Mouse (Mus musculus) forebrain, embryonic 16.5 days (tissue): ENCODE data around the gene Ric1. TPM values are rescaled to one million over a fixed set of nuclear protein-coding genes. Genes with fewer than 3 reads are reported as not detected.

ENCODE experiments used
- ATAC-seq: fragments of 200-750 bp; cut with Nextera tagmentation; 2 replicates; pipeline ENCODE4 v1.8.0; 2017; ENCODE audit warnings: mild to moderate bottlenecking, moderate library complexity
- H3K27ac ChIP-seq: fragments of 300-500 bp; sonication (generic); 2 replicates; pipeline ENCODE4 v1.5.1; 2014; ENCODE audit warnings: low read length, control low read depth
- H3K27me3 ChIP-seq: fragments of 300-500 bp; sonication (generic); replicated peaks from 2 replicates; pipeline ENCODE4 v1.6.1; 2014; ENCODE audit warnings: low read length; ENCODE audit not compliant: control insufficient read depth, insufficient read depth
- H3K36me3 ChIP-seq: fragments of 300-500 bp; sonication (generic); 2 replicates; pipeline ENCODE4 v1.6.1; 2014; ENCODE audit not compliant: control insufficient read depth, insufficient read depth
- H3K4me1 ChIP-seq: fragments of 300-500 bp; sonication (generic); replicated peaks from 2 replicates; pipeline ENCODE4 v1.6.1; 2014; ENCODE audit warnings: low read length; ENCODE audit not compliant: control insufficient read depth, insufficient read depth
- H3K4me2 ChIP-seq: fragments of 300-500 bp; sonication (generic); 2 replicates; pipeline ENCODE4 v1.6.1; 2014; ENCODE audit warnings: mild to moderate bottlenecking, low read length, control low read depth
- H3K4me3 ChIP-seq: fragments of 300-500 bp; sonication (generic); replicated peaks from 2 replicates; pipeline ENCODE4 v1.5.1; 2014; ENCODE audit warnings: mild to moderate bottlenecking, low read length, control low read depth
- H3K9ac ChIP-seq: fragments of 300-500 bp; sonication (generic); replicated peaks from 2 replicates; pipeline ENCODE4 v1.6.1; 2014; ENCODE audit warnings: low read depth, low read length, control low read depth
- H3K9me3 ChIP-seq: fragments of 300-500 bp; sonication (generic); 2 replicates; pipeline ENCODE4 v1.6.1; 2016; ENCODE audit warnings: low read length; ENCODE audit not compliant: control insufficient read depth
- WGBS: fragments of 180-500 bp; shearing (Covaris S2); extraction: QIAGEN DNeasy Blood & Tissue Kit; methylation state at CpG from one replicate; pipeline ENCODE4 v1.1.7; 2014; 5-methylcytosine and 5-hydroxymethylcytosine counted together
- polyA plus RNA-seq: library from polyadenylated mRNA; unstranded; fragments of >200 nt; fragmentation: Nextera tagmentation; extraction: Ambion mirVana; gene quantifications from 2 replicates; pipeline ENCODE4 v1.2.1, GENCODE M21; 2015

The Ric1 gene
- polyA plus RNA-seq, 1 experiment from 2014 or later: 14.0 TPM

DNA sequence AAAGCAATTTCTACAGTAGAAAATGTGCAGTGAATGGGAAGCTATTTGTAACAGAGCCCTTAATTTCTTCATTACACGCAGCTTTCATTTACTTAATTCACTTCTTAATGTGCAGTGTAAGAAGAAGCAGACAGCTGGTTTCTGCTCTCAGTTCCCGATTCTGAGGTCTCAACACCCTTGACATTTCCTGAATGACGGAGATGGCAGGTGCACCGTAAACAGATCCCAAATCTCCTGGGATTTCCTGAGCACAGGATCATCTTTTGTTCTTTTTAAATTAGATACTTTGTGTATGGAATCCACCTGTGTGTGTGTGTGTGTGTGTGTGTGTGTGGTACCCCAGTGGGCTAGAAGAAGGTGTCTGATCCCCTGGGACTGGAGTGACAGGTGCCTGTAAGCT is 27.6 kb upstream of the Ric1 start:
- WGBS: 64% methylated on average over 4 of the region's 4 CpGs
- Histone ChIP-seq H3K4me3 (no peak overlapping the region), H3K4me2 (no peak overlapping the region), H3K27me3 (no peaks in the 10 kb centered on the region), H3K9ac (no peak overlapping the region), H3K36me3 (no peaks in the 10 kb centered on the region), H3K9me3 (no peaks in the 10 kb centered on the region), H3K27ac (no peak overlapping the region), H3K4me1 (no peaks in the 10 kb centered on the region)
- no peak for ATAC-seq

DNA sequence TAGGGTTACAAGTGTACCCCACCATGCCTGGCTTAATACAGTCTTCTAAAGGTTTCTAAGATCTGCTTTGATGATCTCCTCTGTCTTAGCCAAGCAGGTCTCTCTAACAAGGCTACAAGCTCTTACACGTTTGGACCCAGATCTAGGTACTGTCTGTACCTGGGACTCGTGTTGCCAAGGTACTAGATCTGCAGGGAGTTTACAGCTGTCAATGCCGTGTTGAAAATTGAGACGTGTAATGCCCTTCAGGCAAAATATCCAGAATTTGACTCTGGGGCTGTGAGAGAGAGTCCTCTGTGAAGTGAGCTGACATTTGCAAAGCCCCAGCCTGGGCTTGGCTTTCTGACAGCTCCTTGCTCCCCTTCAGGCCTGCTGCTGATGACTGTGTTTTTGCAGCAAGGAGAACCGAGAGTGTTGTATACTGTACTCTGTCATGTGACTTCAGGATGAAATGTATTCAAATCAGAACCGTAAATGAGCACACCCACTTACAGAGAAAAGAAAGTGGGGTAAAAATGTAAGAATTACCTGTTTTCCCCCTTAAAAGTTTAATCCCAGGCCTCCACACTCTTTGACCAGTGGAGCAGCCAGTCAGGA is 26.0 kb upstream of the Ric1 start:
- H3K9me3 ChIP-seq: no peaks in the 10 kb centered on the region
- no peak overlapping the region for H3K4me2 ChIP-seq
- no peaks in the 10 kb centered on the region for H3K36me3 ChIP-seq
- H3K4me3 ChIP-seq: no peak overlapping the region
- no peak overlapping the region for H3K27ac ChIP-seq
- no peak overlapping the region for H3K9ac ChIP-seq
- H3K4me1 ChIP-seq: 0 out of 2 replicates have a peak, but pooled peaks cover 3% of the 10 kb centered on the region
- WGBS: 79% methylated on average over 6 of the region's 6 CpGs
- no peaks in the 10 kb centered on the region for H3K27me3 ChIP-seq
- ATAC-seq: no peak

DNA sequence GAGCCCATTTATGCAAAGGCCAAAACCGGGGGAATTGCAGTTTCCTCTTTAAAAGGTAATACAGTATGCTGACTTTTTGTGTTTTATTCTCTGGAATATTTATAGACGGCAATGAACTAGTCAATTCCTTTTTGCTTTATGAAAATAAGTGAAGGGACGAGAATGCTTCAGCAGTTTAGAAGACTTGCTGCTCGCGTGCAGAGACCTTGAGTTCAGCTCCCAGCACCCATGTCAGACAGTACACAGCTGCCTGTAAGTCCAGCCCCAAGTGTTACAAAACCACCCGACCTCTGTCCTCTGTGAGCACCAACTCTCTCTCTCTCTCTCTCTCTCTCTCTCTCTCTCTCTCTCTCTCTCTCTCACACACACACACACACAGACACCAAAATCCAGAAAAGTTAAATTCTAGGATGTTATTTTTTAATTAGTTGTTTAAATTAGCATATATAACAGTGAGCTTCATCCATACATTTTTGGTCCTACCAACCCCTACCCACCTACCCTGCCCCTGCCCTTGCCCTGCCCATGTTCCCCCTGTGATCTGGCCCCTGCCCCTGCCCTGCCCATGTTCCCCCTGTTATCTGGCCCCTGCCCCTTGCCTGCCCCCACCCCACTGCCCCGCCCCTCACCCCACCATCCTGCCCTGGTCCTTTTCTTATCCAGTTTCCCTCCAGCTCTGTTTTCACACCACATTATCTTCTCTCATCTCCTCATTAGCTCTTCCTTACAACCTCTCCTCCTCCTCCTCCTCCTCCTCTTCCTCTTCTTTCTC is 25.1 kb upstream of the Ric1 start:
- Histone ChIP-seq H3K4me1 (0 out of 2 replicates have a peak, but pooled peaks cover 4% of the 10 kb centered on the region), H3K27me3 (no peaks in the 10 kb centered on the region), H3K36me3 (no peaks in the 10 kb centered on the region), H3K9me3 (no peaks in the 10 kb centered on the region), H3K9ac (no peak overlapping the region), H3K27ac (no peak overlapping the region), H3K4me2 (no peak overlapping the region), H3K4me3 (no peak overlapping the region)
- ATAC-seq: no peak
- WGBS: 76% methylated on average over 7 of the region's 7 CpGs

DNA sequence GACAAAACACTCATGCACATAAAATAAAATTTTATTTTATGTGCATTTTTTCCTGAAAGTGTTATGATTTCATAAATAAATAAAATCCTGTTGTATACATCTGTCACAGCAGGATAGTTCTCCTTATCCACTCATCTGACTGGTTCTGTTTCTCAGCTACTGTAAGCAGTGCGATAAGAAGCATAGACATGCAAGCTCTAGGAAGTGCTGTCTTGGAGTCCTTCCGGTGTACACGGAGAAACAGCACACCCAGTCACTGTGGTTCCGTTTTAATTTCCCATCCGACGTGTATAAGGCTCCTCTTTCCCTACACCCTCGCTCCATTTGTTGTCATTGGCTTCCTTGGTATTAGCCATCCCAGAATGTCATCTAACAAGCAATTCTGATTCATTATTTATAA is 24.2 kb upstream of the Ric1 start:
- no peak overlapping the region for H3K27ac ChIP-seq
- no peak for ATAC-seq
- H3K9me3 ChIP-seq: no peaks in the 10 kb centered on the region
- H3K4me1 ChIP-seq: 0 out of 2 replicates have a peak, but pooled peaks cover 4% of the 10 kb centered on the region
- no peaks in the 10 kb centered on the region for H3K27me3 ChIP-seq
- no peak overlapping the region for H3K4me3 ChIP-seq
- H3K4me2 ChIP-seq: no peak overlapping the region
- WGBS: 90% methylated on average over 7 of the region's 7 CpGs
- H3K36me3 ChIP-seq: no peaks in the 10 kb centered on the region
- no peak overlapping the region for H3K9ac ChIP-seq

DNA sequence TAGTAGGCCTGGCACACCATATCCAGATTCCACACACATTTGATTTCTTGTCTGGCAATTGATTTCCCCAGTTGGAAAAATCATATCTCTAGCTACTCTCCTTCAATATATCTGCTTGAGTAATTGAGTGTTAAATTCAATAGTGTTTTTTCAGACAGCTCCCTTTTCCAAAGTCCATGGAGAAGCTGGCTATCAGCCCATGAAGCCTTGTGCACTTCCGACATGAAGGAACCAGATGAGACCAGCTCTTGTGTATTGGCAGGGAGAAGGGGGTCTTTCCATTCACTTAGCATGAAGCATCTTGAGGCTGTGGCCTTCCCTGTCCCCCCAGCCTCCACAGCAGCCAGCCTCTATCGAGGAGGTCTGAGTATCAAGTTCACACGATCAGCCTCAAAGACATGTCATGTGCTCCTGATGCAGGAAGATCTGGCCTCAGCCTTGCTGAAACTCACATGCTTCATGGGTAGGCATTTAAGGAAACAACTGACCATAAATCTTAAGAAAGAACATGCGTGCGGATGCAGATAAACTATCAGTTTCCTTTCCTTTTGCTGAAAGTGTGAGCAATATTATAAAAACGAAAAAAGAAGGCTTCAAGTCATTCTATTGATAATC is 23.1 kb upstream of the Ric1 start:
- Histone ChIP-seq H3K27me3 (no peaks in the 10 kb centered on the region), H3K4me3 (no peak overlapping the region), H3K36me3 (no peaks in the 10 kb centered on the region), H3K9me3 (no peaks in the 10 kb centered on the region), H3K9ac (no peak overlapping the region), H3K4me1 (0 out of 2 replicates have a peak, but pooled peaks cover 4% of the 10 kb centered on the region), H3K4me2 (no peak overlapping the region), H3K27ac (no peak overlapping the region)
- no peak for ATAC-seq
- 83% methylated on average over 6 of the region's 6 CpGs for WGBS

DNA sequence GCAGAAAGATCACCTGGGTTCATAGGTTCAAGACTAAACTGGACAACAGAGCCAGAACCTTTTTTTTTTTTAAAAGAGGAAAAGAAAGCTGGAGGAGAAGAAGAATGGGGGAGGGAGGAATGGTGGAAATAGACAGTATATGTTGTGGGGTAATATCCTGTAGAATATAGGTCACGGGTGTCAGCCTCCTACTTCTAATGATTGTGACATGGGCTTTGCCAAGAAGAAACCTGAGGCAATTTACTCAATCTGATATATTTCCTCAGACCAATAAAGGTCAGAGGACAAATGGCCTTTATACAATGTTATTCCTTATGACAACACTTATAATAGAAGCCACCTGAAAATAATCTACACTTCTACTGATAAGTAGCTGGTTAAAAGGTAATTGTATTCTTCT is 21.7 kb upstream of the Ric1 start:
- H3K36me3 ChIP-seq: no peaks in the 10 kb centered on the region
- ATAC-seq: no peak
- no peaks in the 10 kb centered on the region for H3K9me3 ChIP-seq
- no peak overlapping the region for H3K9ac ChIP-seq
- 0 out of 2 replicates have a peak, but pooled peaks cover 4% of the 10 kb centered on the region for H3K4me1 ChIP-seq
- H3K4me3 ChIP-seq: no peak overlapping the region
- no peaks in the 10 kb centered on the region for H3K27me3 ChIP-seq
- WGBS: 93% methylated on average over 1 of the region's 1 CpGs
- H3K4me2 ChIP-seq: no peak overlapping the region
- no peak overlapping the region for H3K27ac ChIP-seq

DNA sequence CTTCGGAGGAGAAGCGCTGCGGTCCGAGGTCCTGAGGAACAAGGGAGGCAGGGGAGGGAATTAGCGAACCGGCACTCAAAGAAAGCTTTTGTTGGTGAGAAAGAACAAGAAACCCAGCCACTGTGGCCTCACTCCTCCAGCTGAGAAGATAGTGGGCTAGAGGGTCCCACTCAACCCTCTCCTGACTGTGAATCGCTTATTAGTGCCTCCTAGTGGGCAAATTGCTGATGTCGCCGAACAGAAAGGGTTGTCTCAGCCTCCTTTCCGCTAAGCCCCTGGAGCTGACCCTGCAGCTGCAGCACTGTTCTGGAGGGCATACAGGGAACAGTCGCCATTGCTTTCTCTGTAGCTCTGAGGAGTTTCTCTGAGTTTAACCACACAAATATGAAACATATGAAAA is 21.0 kb upstream of the Ric1 start:
- WGBS: 38% methylated on average over 11 of the region's 11 CpGs
- ATAC-seq: peak; percentile 43
- no peaks in the 10 kb centered on the region for H3K9me3 ChIP-seq
- no peaks in the 10 kb centered on the region for H3K27me3 ChIP-seq
- H3K4me2 ChIP-seq: peak overlapping the region; percentile 35
- H3K9ac ChIP-seq: no peak overlapping the region; the same call in 1 of the 2 replicates
- H3K4me3 ChIP-seq: peak overlapping the region; percentile 14; the same call in 1 of the 2 replicates
- H3K36me3 ChIP-seq: no peaks in the 10 kb centered on the region
- no peak overlapping the region for H3K27ac ChIP-seq
- H3K4me1 ChIP-seq: 0 out of 2 replicates have a peak, but pooled peaks cover 4% of the 10 kb centered on the region

DNA sequence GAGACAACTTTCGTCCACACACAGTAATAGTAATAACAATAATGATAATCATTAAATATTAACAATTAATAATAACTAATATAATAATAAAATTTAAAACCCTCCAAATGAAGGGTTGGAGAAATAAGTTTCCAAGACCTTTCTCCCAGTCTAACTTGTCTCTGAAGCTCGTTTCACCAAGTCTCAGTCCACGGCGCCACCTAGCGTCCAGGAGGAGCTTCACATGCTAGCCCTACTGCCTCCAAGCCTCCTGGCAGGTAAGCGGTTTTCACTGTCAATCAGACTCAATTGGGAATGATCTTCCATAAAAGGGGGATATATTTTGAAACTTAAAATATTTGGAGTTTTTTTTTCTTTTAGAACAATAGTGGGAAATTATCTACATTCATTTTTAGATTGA is 20.6 kb upstream of the Ric1 start:
- no peak overlapping the region for H3K27ac ChIP-seq
- 15% methylated on average over 6 of the region's 6 CpGs for WGBS
- H3K4me3 ChIP-seq: no peak overlapping the region
- no peaks in the 10 kb centered on the region for H3K27me3 ChIP-seq
- no peaks in the 10 kb centered on the region for H3K36me3 ChIP-seq
- ATAC-seq: peak; percentile 65
- H3K4me2 ChIP-seq: peak overlapping the region; percentile 35
- H3K9ac ChIP-seq: no peak overlapping the region
- H3K4me1 ChIP-seq: 0 out of 2 replicates have a peak, but pooled peaks cover 4% of the 10 kb centered on the region
- no peaks in the 10 kb centered on the region for H3K9me3 ChIP-seq

DNA sequence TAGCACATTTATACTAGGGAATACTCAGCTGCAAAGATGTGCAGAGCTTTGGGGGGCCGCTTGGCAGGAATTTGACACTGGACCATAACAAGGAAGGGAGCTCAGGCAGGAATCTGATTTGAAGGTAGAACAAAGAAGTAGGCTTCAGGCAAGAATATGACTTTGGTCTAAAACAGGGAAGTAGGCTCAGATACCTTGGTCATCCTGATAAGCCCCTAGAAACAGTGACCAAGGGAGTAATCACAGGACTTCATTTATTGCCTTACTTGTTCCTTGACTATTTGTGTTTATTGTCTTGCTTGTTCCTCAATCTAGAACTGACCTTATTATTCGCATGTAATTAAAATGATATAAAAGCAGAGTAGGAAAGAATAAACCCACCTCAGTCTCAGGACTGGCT is 18.0 kb upstream of the Ric1 start:
- Histone ChIP-seq H3K4me2 (no peak overlapping the region), H3K9ac (no peak overlapping the region), H3K4me1 (0 out of 2 replicates have a peak, but pooled peaks cover 4% of the 10 kb centered on the region), H3K9me3 (no peaks in the 10 kb centered on the region), H3K27ac (no peak overlapping the region), H3K27me3 (no peaks in the 10 kb centered on the region), H3K4me3 (no peak overlapping the region), H3K36me3 (no peaks in the 10 kb centered on the region)
- no peak for ATAC-seq
- 94% methylated on average over 2 of the region's 2 CpGs for WGBS
